Mouse (Mus musculus): Measurements from ENCODE around the gene Fnbp1. TPM values are rescaled to one million over a fixed set of nuclear protein-coding genes. Genes with fewer than 3 reads are reported as not detected.

Gene Fnbp1
- polyA plus RNA-seq (2014; fragmentation: Illumina TruSeq; extraction: RNeasy Lipid Tissue Mini Kit (QIAGEN cat#74804); ENCODE audit: low read depth, low replicate concordance), result 43.1 TPM

GRCm38 (mm10) chr2:31141867-31142454 lies at the start of gene Fnbp1:
Gene Fnbp1 (minus strand): TSS chr2:31142008.

GRCm38 (mm10) chr2:31151892-31152812 lies 10.3 kb upstream of the Fnbp1 start, which contains the start of gene Gpr107:
Gene Gpr107 (plus strand): TSS chr2:31152316.

GRCm38 (mm10) chr2:30981790-30982513 lies 159.9 kb downstream of the Fnbp1 start, which contains the start of the genes BC005624 and Usp20:
Gene BC005624 (minus strand): TSS chr2:30982201.
Gene Usp20 (plus strand): TSS chr2:30982279.

Other genes starting within 250 kb of the Fnbp1 start
- gene Ptges, start 212.1 kb downstream of the Fnbp1 start, polyA plus RNA-seq (2014; fragmentation: Illumina TruSeq; extraction: RNeasy Lipid Tissue Mini Kit (QIAGEN cat#74804); ENCODE audit: low read depth, low replicate concordance), result 2.0 TPM
- 28.6 TPM for gene Tor1b, start 189.0 kb downstream of the Fnbp1 start, polyA plus RNA-seq (2014; fragmentation: Illumina TruSeq; extraction: RNeasy Lipid Tissue Mini Kit (QIAGEN cat#74804); ENCODE audit: low read depth, low replicate concordance)
- 17.3 TPM for gene Tor1a, start 174.1 kb downstream of the Fnbp1 start, polyA plus RNA-seq (2014; fragmentation: Illumina TruSeq; extraction: RNeasy Lipid Tissue Mini Kit (QIAGEN cat#74804); ENCODE audit: low read depth, low replicate concordance)
- gene BC005624, start 159.8 kb downstream of the Fnbp1 start, polyA plus RNA-seq (2014; fragmentation: Illumina TruSeq; extraction: RNeasy Lipid Tissue Mini Kit (QIAGEN cat#74804); ENCODE audit: low read depth, low replicate concordance), result 32.4 TPM
- 39.1 TPM for gene Usp20, start 159.7 kb downstream of the Fnbp1 start, polyA plus RNA-seq (2014; fragmentation: Illumina TruSeq; extraction: RNeasy Lipid Tissue Mini Kit (QIAGEN cat#74804); ENCODE audit: low read depth, low replicate concordance)
- gene Gpr107, start 10.3 kb upstream of the Fnbp1 start, polyA plus RNA-seq (2014; fragmentation: Illumina TruSeq; extraction: RNeasy Lipid Tissue Mini Kit (QIAGEN cat#74804); ENCODE audit: low read depth, low replicate concordance), result 18.9 TPM
- gene Ncs1, start 103.8 kb upstream of the Fnbp1 start, polyA plus RNA-seq (2014; fragmentation: Illumina TruSeq; extraction: RNeasy Lipid Tissue Mini Kit (QIAGEN cat#74804); ENCODE audit: low read depth, low replicate concordance), result 5.1 TPM
- 8.5 TPM for gene Hmcn2, start 172.4 kb upstream of the Fnbp1 start, polyA plus RNA-seq (2014; fragmentation: Illumina TruSeq; extraction: RNeasy Lipid Tissue Mini Kit (QIAGEN cat#74804); ENCODE audit: low read depth, low replicate concordance)